Mouse (Mus musculus) C2C12 (cell line): ENCODE measurements around the gene Csn2.

Source experiments
- CTCF ChIP-seq: IDR thresholded peaks from one replicate; pipeline ENCODE4 v1.5.1; 2011; ENCODE audit not compliant: control insufficient read depth, insufficient read depth, insufficient read length
- USF1 ChIP-seq: IDR thresholded peaks from one replicate; pipeline ENCODE4 v1.6.1; 2011; ENCODE audit warnings: low read depth, mild to moderate bottlenecking, control low read depth, moderate library complexity

- TF ChIP-seq USF1 = no peak
- no peak for TF ChIP-seq CTCF
Measured at GRCm38 (mm10) chr5:87642787-87643186, 56.6 kb downstream of the Csn2 start.
